Mouse (Mus musculus) fibroblast of lung, adult 2 months (primary cell): ENCODE measurements around the gene Slc51a.
"Not testable (repeated sequence)": the region's sequence is repeated elsewhere in the genome, so short reads cannot be mapped to it uniquely, and the experiment has no call there.

Experiments
- DNase-seq: peaks from one replicate; pipeline ENCODE4 v3.0.0-alpha.2; 2011; ENCODE audit warnings: low read depth

Gene Slc51a

GRCm38 (mm10) chr16:32509066-32509942 lies 21.6 kb upstream of the Slc51a start:
- DNase-seq = no peak

DNA sequence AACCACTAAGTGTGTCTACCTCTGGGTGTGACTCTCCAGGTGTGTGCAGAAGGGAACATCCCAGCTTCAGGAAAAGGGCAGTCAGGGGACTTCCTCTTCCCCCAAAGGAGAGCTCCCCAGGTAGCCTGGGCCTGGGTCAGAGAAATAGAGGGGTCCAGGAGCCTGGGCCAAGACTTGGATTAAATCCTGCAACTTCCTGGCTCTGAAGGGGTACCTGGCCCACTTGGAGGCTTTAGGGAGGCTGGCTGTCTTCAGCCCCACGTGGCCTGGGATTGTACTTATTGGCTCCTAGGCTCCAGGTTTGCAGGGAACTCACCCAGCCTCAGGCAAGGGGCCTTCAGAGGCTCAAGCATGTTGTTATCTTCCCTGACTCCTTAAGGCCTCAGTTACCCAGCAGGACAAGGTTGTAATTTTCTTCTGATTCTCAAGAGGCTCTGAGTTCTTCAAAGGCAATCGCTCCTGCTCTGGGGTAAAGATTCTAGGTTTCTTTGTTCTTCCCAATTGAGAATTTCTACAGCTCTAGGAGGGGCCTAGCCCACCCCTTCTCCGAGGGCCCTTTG lies 20.9 kb upstream of the Slc51a start:
- DNase-seq = no peak

DNA sequence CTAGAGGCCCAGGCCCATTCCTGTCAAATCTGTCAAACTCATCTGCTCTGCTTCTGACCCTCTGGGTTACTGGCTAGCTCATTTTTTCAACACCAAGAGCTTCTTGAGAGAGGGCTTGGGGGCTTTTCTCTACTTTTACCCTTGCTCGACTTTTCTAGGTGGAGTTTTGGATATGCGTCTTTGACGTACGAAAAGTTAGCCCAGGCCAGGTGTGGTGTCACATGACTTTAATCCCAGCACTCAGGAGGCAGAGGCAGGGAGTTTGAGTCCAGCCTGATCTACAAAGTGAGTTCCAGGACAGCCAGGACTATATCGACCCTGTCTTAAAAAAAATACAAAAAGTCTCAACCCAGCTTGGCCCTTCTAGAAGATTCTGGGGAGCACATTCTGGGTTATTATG lies 20.4 kb upstream of the Slc51a start:
- DNase-seq = no peak

- no peak for DNase-seq
These were observed 19.7 kb upstream of the Slc51a start for GRCm38 (mm10) chr16:32507407-32507806.

DNA sequence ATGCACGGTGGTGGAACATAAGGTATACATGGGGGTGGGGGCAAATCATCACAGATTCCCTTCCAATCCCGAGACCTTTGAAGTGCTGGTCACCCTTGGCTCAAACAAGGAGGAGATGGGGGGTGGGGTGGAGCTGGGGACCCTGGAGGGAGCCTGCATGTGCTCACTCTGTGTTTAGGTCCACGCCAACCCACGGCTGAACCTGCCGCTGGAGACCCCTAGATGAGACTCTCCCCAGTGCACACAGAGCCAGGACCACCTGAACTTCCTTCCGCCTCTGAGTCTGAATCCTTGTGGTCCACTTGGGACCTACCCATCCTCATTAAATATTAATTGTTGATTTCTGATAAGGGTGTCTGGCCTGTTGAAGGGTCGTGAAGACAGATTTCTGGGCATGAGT lies 19.2 kb upstream of the Slc51a start:
- no peak for DNase-seq

DNA sequence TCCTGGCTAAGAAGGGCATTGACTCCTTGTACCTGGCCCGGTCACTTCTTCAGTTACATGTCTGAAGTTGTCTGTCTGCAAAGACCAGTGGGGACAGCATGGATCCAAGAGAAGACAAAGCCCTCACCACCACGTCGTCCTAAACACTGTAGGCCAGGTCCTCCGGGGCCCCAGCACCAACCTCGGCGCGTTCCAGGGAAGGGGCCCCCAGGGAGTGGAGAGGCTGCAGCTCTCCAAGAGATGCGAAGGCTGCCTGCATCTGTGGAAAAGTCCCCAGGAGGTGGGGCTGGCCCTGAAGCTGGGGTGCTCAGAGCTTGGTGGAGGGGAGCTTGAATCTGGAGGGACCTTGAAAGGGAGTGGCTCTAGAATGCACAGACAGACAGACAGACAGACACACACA lies 18.6 kb upstream of the Slc51a start:
- DNase-seq = no peak

GRCm38 (mm10) chr16:32503633-32504032 lies 16.0 kb upstream of the Slc51a start:
- DNase-seq = no peak

GRCm38 (mm10) chr16:32502621-32503335 lies 15.1 kb upstream of the Slc51a start:
- DNase-seq = no peak

DNA sequence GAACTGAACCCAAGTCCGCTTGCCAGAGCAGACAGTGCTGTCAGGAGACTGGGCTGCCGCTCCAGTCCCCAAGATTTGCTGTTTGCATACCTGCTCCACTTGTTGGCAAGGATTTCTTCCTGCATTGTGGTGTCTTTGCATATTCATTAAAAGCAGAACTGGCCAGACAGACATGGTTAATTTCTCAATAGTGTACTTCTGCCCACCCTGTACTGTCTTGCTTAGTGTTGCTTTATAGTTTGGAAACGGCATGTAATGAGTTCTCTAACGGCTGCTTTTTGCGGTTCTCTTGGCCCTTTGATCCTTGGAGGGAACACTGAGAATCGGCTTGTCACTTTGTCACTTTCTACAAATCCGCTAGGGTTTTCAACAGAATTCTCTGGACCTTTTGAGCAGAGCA lies 13.8 kb upstream of the Slc51a start:
- DNase-seq = no peak

GRCm38 (mm10) chr16:32499430-32500037 lies 11.9 kb upstream of the Slc51a start:
- no peak for DNase-seq

- DNase-seq = no peak
These were observed 11.3 kb upstream of the Slc51a start for GRCm38 (mm10) chr16:32498996-32499395.

DNA sequence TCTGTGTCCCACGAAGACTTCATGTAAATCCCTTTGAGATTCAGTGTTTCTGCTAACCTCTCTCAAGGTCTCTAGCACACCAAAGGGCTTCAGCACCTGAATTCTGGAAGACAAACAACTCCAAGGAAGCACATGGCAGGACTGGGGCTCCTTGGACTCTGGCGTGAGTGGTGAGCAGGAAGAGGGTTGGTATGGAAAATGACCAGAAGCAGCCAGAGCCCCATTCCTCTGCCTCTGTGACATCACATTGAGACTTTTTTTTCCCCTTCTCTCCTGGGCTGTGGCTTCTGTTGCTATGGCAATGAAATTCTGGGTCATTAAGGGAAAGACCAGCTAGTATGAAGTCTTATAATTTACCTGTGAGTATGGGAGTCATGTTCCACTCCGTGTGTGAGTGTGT lies 8.3 kb upstream of the Slc51a start, which contains the start of gene Zdhhc19:
Gene Zdhhc19 (plus strand): TSS at position 301 of the 400 bp plus-strand sequence.
- no peak for DNase-seq

- DNase-seq = not testable (repeated sequence)
These were observed 6.7 kb upstream of the Slc51a start for GRCm38 (mm10) chr16:32494371-32494770.

DNA sequence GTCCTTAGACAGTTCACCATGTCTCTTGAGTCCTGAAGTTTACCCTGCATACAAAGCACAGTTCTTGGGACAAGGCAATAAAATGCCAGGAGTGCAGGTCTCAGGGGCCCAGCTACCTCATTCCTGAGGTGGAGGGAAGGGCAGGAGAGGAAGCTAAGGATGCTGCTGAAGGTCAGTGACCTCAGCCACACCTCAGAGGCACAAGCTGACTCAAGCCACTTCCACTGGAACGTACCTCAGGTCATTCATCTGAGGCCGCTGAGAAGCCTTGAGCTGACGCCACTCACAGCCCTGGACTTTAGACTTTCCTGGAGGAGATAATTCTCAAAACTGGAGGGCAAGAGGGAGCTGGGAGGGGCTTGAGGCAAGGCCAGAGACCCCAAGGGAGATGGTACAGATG lies 1.3 kb upstream of the Slc51a start:
- no peak for DNase-seq

- DNase-seq = no peak
These were observed 1.6 kb downstream of the Slc51a start for GRCm38 (mm10) chr16:32486046-32486445.

GRCm38 (mm10) chr16:32485209-32485608 lies 2.5 kb downstream of the Slc51a start:
- DNase-seq = no peak

DNA sequence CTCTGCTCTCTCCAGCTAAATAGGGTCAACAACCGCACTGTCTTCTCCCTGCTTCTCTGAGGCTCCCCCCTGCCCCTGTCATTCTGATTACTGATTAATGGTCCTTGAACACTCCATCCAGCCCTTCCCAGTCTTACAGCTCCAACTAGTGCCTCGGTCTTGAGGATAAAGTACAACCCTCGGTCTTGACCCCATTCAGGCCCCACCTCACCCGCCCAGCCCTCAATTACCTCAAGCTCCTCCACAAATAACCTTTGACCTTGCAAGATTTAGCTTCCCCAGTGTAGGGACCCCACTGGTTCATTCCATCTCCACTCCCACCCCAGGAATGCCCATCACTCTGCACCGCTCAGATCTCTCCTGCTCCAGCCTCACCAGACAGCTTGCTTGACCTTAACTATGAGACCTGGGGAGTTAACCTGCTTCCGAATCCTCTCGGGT lies 3.2 kb downstream of the Slc51a start:
- no peak for DNase-seq

DNA sequence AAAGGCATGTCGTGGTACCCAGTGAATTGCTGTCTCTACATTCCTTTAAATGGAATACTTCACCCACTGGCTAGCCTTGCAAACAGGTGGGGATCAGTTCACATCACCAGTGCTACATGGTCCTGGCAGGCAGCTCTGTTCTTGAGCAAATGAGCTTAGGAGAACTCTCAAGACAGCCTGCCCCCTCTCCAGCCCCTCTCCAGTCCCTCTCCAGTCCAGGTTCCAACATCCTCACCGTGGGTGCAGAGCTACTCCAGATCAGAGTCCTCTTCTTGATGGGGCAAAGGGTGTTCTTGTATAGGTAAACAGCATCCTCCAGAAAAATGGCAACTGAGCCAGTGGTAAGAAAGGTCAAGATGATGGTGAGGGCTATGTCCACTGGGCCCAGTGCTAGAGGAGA lies 8.3 kb downstream of the Slc51a start:
- DNase-seq = no peak

DNA sequence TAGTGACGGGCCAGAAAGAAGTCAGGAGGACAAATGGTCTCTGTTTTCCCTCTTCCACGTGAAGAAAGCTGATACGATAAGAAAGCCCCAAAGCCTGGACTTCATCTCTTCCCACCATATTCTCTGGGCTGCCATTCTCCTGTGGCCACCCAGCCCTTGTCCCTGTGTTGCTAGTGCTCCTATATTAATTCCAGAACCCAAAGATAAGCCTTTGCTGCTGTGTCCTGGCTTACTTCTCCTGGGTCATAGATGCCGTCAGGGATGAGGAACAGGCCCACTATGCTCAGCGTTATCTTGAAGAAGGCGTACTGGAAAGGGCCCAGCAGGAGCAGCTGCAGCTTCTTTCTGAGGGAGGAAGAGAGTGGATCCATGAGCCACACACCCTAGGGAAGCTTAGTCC lies 10.4 kb downstream of the Slc51a start:
- no peak for DNase-seq

- DNase-seq = no peak
These were observed 15.2 kb downstream of the Slc51a start for GRCm38 (mm10) chr16:32472276-32473015.

- no peak for DNase-seq
These were observed 18.1 kb downstream of the Slc51a start for GRCm38 (mm10) chr16:32469404-32470105.
